Mouse (Mus musculus) cerebellum, adult 18-20 months (tissue): Measurements from ENCODE around the gene Tac2.
A peak's percentile ranks its signal among the peaks of the same experiment; 100 is the strongest.

Source experiments
- DNase-seq, 2 experiments: peaks; one replicate each; pipeline ENCODE4 v3.0.0; 2021

Tac2 gene

DNA sequence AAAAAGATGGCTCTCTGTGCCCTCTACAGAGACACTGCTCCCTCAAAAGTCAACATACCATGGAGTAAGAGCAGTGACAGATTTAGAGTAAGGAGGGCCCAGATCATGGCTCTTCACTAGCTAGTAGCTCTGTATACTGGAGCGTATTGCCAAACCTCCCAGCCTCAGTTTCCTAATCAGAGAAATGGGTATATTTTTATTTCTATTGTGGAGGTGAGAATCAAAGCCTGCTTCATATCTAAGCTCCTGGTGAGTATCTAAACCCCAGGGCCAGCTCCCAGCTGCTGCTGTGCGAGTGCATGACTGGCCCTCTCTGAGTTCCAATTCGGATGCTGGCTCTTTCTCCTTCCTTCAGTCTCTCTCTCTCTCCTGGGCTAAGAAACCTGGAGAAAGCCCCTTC lies at the start of gene Tac2:
Tac2 (plus strand) TSS at position 301 of the 400 bp plus-strand sequence.
- no peak for DNase-seq

GRCm38 (mm10) chr10:127674794-127675522 lies 49.3 kb upstream of the Tac2 start:
- peak; percentile 92 to 94 for DNase-seq

DNA sequence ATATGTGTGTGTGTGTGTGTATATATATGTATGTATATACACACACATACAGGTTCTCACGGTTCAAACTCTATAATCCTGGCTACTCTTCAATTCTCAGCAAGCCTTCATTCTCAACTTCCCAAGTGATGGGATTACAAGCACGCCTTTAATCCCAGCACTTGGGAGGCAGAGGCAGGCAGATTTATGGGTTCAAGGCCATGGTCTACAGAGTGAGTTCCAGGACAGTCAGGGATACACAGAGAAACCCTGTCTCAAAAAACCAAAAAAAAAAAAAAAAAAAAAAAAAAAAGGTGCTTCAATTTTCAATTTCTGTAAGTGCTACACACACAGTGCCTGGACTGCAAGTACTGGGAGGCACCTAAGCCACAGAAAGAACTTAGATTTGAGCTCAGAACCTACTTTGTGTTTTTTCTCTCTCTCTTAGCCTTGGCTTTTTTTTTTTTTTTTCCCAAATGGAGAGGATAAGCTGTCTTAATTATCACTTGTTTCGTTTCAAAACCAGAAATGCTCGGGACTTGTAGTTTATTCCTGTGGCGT lies 48.3 kb upstream of the Tac2 start:
- DNase-seq: no peak

DNA sequence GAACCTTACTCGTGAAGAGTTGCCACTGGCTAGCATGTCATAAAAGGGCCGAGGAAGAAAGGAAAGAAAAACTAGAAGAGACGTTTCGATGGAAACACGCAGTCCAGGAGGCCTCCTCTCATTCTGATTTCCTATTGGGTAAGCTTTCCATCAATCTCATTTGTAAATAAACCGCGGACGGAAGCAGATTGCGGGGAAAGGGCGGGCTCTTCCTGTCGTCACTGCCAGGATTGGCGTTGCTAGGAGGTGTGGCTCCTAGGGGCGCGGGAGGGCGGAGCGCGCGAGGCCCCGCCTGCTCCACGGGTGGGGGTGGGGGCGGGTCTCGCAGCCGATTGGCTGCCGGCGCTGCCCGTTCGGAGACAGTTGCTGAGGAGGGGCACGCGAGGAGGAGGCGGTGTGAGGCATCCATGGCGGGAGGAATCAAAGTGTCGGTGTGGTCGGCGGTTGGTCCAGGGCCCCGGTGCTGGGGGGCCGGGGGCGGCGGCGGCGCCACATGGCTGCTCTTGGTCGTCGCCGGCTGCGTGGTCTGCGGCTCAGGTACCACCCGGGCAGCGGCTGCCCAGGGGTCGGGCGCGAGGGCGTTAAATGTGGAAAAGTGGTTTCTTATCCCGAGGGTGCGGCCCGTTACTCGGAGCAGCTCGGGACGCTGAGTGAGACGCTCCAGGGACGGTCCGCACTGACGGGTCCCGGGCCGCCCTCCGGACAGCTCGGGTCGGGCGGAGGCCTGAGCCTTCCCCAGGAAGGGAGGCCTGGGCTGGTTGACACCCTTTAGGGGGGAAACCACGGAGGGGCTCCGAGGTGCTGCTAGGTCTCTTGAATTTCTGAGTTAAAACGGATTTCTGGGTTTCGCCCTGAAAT lies 47.4 kb upstream of the Tac2 start:
- DNase-seq: peak; percentile 92 to 94

- DNase-seq: peak; percentile 57 to 71
Measured at GRCm38 (mm10) chr10:127677591-127678336, 46.5 kb upstream of the Tac2 start.

DNA sequence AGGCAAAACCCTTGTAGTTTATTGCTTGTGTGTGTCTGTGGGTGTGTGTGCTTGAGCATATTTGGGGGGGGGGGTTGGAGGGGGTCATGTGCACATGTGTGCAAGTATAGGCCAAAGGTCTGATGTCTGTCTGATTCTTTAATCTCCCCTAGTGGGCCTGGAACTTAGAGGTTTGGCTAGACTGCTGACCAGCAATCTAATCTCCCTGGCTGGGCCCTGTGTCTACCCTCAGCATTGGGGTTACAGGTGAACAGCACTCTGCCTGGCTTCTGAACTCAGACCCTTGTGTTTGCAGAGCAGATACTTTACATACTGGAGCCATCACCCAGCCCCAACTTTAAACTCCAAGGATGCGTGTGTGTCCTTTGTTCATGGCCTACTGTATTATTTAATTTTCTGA lies 45.1 kb upstream of the Tac2 start:
- DNase-seq: no peak

GRCm38 (mm10) chr10:127679881-127680280 lies 44.4 kb upstream of the Tac2 start:
- DNase-seq: no peak

DNA sequence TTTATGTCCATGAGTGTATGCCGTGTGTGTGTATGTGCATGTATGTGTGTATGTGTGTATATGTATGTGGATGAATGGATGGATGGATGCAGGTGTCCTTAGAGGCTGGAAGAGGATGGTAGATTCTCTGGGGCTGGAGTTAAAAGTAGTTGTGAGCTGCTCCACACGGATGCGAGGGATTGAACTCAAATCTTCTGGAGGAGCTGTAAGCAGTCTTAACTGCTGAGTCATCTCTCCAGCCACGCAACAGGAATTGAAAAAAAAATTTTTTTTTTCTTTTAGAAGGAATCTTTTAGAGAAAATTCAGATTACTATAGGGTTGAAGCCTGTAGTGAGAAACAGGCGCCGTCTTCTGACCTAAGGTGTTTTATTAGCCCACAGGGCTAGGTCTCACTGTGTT lies 41.4 kb upstream of the Tac2 start:
- no peak for DNase-seq

DNA sequence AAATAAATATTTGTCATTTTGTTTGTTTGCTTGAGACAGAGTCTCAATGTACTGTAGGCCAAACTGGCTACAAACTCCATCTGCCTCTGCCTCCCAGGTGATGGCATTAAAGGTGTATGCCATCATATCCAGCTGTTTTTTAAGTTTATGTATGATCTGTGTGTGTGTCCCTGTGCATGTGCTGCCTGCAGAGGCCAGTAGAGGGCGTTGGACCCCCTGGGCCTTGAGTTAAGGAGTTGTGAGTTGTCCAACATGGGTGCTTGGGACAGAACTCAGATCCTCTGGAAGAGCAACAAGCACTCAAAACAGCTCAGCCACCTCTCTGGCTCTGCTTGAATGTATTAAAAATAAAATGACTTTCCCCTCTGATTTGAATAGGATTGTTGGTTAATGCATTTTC lies 33.2 kb upstream of the Tac2 start:
- no peak for DNase-seq

DNA sequence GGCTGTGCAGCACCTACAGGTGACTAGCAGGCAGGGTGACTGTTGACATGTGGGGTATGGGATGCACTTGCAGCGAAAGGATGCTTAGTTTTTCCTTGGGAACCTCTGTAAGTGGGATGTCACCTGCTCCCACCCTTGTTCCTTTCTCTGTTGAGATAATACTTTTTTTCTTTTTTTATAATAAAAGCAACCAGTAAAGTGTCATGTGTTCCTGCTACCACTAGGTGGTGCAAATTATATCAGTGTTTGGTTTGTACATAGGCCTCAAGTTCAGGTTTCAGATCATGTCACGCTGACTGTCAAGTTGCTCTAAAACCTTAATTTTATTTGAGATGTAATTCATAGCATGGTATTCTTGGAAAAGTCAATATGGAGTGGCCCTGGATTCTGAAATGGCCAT lies 29.6 kb upstream of the Tac2 start:
- DNase-seq: peak in 1 of 2 experiments; percentile 27

DNA sequence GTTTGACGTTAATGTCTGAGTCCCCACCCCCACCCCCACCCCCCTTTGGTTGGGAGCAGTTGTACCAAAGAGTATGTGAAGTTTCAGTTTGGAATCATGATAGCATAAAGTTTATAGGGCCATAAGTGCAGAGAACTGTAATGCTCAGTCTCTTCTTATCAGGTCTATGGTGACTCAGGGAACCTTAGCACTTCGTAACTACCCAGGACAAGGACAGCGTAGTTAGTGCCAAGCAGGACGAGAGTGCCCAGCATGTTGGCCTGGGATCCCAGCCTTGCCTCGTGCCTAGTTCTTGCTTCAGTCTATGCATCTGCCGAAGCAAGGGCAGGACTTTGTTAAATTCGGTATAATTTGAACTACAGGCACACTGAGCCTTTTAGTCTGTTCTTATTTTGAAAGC lies 28.5 kb upstream of the Tac2 start:
- DNase-seq: no peak

DNA sequence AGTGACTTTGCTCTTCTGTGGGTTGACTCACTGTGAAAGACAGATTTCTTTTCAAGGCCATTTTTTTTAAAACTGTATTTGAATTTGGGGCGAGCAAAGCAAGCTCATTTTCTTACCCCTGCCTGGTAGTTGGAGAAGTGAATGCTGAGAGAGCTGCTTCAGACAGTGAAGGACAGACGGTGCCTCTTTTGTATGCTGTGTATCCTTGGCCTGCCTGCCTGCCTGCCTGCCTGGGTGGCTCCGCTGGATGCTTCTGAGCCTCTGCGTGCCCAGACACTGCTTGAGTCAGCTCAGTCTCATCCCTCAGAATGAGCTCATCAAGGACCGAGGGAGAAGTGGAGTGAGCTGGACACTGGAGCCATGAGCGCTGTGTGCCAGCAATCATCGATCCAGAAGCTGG lies 25.3 kb upstream of the Tac2 start:
- no peak for DNase-seq

GRCm38 (mm10) chr10:127703299-127703698 lies 21.0 kb upstream of the Tac2 start:
- no peak for DNase-seq

GRCm38 (mm10) chr10:127704293-127704692 lies 20.0 kb upstream of the Tac2 start:
- DNase-seq: no peak

DNA sequence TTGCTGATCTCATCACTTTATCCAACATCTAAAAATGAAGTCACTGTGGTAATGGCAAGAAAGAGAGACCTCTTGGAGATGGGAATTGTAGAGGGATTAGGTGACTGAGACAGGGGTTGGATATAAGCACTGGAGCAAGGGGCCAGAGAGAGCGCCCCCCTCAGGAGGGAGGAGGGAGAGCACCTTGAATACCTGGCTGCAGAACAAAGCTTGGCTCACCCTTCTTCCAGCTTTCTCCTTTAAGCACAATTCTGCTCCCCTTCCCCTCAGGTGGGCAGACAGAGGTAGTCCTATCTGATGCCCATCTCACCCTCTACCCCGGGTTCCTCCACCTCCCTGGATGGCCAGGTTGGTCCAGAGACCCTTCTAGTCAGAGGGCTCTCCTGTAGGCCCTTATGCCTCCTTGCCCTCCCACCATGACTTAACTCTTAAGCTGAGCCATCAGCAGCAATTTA lies 19.5 kb upstream of the Tac2 start, which contains the start of gene Myo1a:
Myo1a (plus strand) TSS at position 405 of the 455 bp plus-strand sequence.
- DNase-seq: no peak

- no peak for DNase-seq
Measured at GRCm38 (mm10) chr10:127705783-127706182, 18.5 kb upstream of the Tac2 start.

- no peak for DNase-seq
Measured at GRCm38 (mm10) chr10:127707721-127708120, 16.6 kb upstream of the Tac2 start.

GRCm38 (mm10) chr10:127708850-127709370 lies 15.4 kb upstream of the Tac2 start:
- DNase-seq: no peak

DNA sequence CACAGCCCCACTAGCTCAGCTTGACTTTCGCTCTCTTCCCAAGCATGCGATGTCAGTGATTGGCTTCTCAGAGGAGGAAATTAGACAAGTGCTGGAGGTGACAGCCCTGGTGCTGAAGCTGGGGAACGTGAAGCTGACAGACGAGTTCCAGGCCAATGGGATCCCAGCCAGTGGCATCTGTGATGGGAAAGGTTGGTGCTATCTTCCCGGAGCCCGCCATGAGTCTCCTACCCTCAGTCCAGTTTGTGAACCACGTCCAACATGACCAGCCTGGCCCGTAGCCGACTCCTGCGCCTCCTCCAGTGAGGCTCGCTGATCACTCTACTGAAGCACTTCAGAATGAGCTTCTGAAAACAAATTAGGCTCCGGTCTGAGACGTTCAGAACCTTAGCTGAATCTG lies 13.9 kb upstream of the Tac2 start:
- DNase-seq: no peak

GRCm38 (mm10) chr10:127712736-127713135 lies 11.5 kb upstream of the Tac2 start:
- no peak for DNase-seq

DNA sequence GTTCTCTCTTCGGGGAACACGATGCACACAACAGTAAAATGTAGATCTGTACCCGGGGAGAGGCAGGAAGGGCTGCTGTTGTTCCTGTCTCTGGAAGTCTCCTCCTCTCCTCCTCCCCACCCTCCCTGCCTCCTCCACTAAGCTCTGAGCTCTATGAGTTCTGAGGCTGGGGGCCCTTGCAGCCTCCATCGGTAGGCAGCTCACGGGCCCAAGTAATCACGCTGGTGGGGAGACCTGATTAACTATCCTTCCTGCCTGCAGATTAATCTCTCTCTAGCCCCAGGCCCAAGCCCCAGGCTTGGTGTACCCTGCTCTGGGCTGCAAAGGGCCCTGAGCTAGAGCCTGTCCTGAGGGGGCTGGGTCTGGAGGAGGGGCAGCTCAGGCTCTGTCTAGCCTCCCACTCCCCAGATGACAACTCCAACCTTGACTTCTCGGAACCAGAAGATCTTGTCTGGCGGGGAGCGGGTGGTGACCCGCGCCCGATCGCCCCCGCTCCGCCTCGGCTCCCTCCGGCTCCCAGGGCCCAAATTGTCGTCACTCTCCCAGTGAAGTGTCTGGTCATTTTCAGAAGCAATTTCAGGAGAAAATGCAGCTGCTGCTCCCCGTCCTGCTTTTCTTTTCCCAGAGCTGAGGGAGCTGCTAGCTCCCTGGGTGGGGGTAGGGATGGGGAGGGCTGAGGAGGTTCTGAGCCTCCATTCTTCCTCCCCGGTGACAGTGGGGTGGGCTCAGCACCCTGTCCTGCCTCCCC lies 2.4 kb upstream of the Tac2 start:
- no peak for DNase-seq

GRCm38 (mm10) chr10:127725136-127725535 lies 858 bp downstream of the Tac2 start:
- no peak for DNase-seq
